8 mouse cellular contexts compared by ENCODE assay signal in the genomic region with DNA sequence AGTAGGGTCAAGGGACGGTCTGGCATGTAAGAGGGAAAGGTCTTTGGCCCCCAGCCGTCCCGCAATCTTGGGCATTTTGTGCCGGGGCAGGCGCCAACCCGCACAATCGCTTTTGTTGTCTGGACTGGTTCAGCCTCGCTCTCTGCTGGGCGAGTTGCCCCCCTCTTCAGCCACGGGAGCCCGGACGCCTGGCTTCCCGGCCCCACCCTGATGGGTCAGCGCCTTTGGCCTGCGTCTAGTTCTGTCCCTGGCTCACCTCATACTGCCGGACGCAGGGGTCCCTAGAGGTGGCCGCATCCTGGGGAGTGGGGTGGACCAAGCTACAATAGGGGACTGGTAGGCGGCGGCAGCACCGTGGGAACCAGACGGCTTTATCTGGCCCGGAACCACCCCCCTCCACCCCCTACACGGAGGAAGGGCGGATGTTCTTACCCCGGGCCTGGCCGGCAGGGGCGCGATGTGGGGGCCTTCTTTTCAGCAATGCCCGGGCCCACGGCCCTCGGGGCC. TPM values are rescaled to one million over a fixed set of nuclear protein-coding genes. Genes with fewer than 3 reads are reported as not detected.
A peak's percentile ranks its signal among the peaks of the same experiment; 100 is the strongest.
DNase-seq lines count a peak whose midpoint lies in the region; ATAC-seq lines count a peak whose summit lies in the region.

No protein-coding gene starts in this region.

- H3K4me2 ChIP-seq in intestine, embryonic 14.5 days (ENCODE audit: low read length), result peak overlapping the region; percentile 62

- H3K9ac ChIP-seq in intestine, embryonic 14.5 days (ENCODE audit: low read length), result peak overlapping the region; percentile 18; the same call in 1 of the 2 replicates

- 0 out of 2 replicates have a peak overlapping the region, but pooled peaks have one; percentile 43 for H3K27ac ChIP-seq in intestine, embryonic 14.5 days (ENCODE audit: low read depth)

- DNase-seq in thymus, postnatal 14 days, result peak; percentile 38
- DNase-seq in thymus, postnatal 36 days, result no peak
- DNase-seq in gastrocnemius, postnatal 14 days, result peak; percentile 74
- DNase-seq in intestine, embryonic 14.5 days (ENCODE audit: low spot score), result no peak
- DNase-seq in lung, postnatal 10 days, result peak; percentile 82
- DNase-seq in layer of hippocampus, adult 11-12 months (ENCODE audit: low spot score), result no peak
- no peak for DNase-seq in layer of hippocampus, adult 18-20 months (ENCODE audit: low spot score in 2 of 2)

- 4% methylated on average over 32 of the region's 32 CpGs for WGBS in intestine, embryonic 14.5 days

- no peaks in the 10 kb centered on the region for H3K36me3 ChIP-seq in intestine, embryonic 14.5 days (ENCODE audit: control insufficient read depth, insufficient read depth, low read length)

- intact Hi-C loops in gastrocnemius, postnatal 14 days (cut with DNase I; ENCODE audit: low total_unique reads), result no loop called here

- peaks cover 46% of the 10 kb centered on the region for H3K27me3 ChIP-seq in intestine, embryonic 14.5 days (replicated peaks; ENCODE audit: control insufficient read depth, insufficient read depth, low read length)

- no peak for ATAC-seq in intestine, embryonic 14.5 days (replicated peaks; ENCODE audit: low FRiP score, low TSS enrichment, low read depth)
- ATAC-seq in erythroid progenitor cell, adult 5-6 weeks (replicated peaks; ENCODE audit: low FRiP score, poor library complexity, severe bottlenecking), result no peak

- no peaks in the 10 kb centered on the region for H3K9me3 ChIP-seq in intestine, embryonic 14.5 days (ENCODE audit: control insufficient read depth, low read length)

- peak overlapping the region; percentile 18 for H3K4me3 ChIP-seq in intestine, embryonic 14.5 days (ENCODE audit: low read depth, low read length)

- H3K4me1 ChIP-seq in intestine, embryonic 14.5 days (replicated peaks; ENCODE audit: control insufficient read depth, insufficient read depth, low read length), result peaks cover 34% of the 10 kb centered on the region

RNA-seq across cellular contexts. Expression of a gene that starts 3.0 kb away (rescaled TPM):
- total RNA-seq in gastrocnemius, postnatal 14 days (2021), result 100 to 1,000 TPM; 122 to 151 TPM
- polyA plus RNA-seq in intestine, embryonic 14.5 days (2014; fragmentation: Nextera tagmentation; extraction: Ambion mirVana), result 97.9 and 110 TPM in 2 replicates
- total RNA-seq in erythroid progenitor cell, adult 5-6 weeks (2015; ENCODE audit: low replicate concordance), result not detected in 2 replicates
- total RNA-seq in erythroid progenitor cell, adult 5-6 weeks (2017; ENCODE audit: low replicate concordance), result 0.61 TPM in 1 of 2 replicates, not detected in the other
- total RNA-seq in layer of hippocampus, adult 18-20 months (2021), result 10 to 100 TPM; 43.9 to 47.5 TPM

RNA-seq across cellular contexts. Expression of a gene that starts 21.4 kb away (rescaled TPM):
- total RNA-seq in gastrocnemius, postnatal 14 days (2021), result 1 to 10 TPM; 3.5 to 5.3 TPM
- 39.8 and 40.0 TPM in 2 replicates for polyA plus RNA-seq in intestine, embryonic 14.5 days (2014; fragmentation: Nextera tagmentation; extraction: Ambion mirVana)
- 11.5 and 20.5 TPM in 2 replicates for total RNA-seq in erythroid progenitor cell, adult 5-6 weeks (2015; ENCODE audit: low replicate concordance)
- 4.7 and 5.1 TPM in 2 replicates for total RNA-seq in erythroid progenitor cell, adult 5-6 weeks (2017; ENCODE audit: low replicate concordance)
- total RNA-seq in layer of hippocampus, adult 18-20 months (2021), result 10 to 100 TPM; 25.8 to 28.2 TPM

RNA-seq across cellular contexts. Expression of a gene that starts 22.8 kb away (rescaled TPM):
- under 1 TPM in 1 of 2 experiments, not detected in 1; 0.90 TPM for total RNA-seq in gastrocnemius, postnatal 14 days (2021)
- polyA plus RNA-seq in intestine, embryonic 14.5 days (2014; fragmentation: Nextera tagmentation; extraction: Ambion mirVana), result 0.50 and 1.2 TPM in 2 replicates
- total RNA-seq in erythroid progenitor cell, adult 5-6 weeks (2015; ENCODE audit: low replicate concordance), result 8.0 TPM in 1 of 2 replicates, not detected in the other
- total RNA-seq in erythroid progenitor cell, adult 5-6 weeks (2017; ENCODE audit: low replicate concordance), result not detected in 2 replicates
- not detected for total RNA-seq in layer of hippocampus, adult 18-20 months (2021)

Comparison
In these comparisons a context has a peak if more than half of its experiments do, and no peak if none do; other contexts are left out.
1. DNase-seq: peak in thymus, postnatal 14 days (single experiment), gastrocnemius, postnatal 14 days (single experiment) and lung, postnatal 10 days (single experiment); none in thymus, postnatal 36 days (0 of 2), intestine, embryonic 14.5 days (single experiment), layer of hippocampus, adult 11-12 months (single experiment) and layer of hippocampus, adult 18-20 months (0 of 2).
2. RNA of a gene that starts 3.0 kb away (total RNA-seq): 122 to 151 TPM in gastrocnemius, postnatal 14 days and 43.9 to 47.5 TPM in layer of hippocampus, adult 18-20 months; 0.61 TPM in erythroid progenitor cell, adult 5-6 weeks; every median in the first group is over 10 times any median in the second.